Mouse (Mus musculus): Measurements from ENCODE around the gene Trim2. TPM values are rescaled to one million over a fixed set of nuclear protein-coding genes. Genes with fewer than 3 reads are reported as not detected.

Trim2 gene
- total and polyA plus RNA-seq, 3 experiments = 2.4 to 3.3 (median 2.5) TPM

DNA sequence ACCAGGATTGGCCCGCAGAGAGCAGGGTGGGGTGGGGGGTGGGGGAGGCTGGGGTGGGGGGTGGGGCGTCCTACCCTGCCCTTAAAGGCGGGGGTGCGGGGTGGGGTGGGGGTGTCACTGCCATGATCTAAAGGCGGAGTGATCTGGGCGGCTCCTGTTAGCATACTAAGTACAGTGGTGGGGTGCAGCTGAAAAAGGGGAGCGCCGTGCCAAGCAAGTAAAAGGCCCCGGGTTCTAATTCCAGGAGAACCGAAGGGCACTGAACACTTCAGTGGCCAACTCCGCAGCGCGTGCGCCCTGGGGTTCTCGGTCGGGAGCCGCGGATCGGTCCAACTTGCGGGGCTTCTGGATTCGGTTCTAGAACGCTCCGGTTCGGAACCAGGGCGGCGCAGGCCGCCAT is 151.5 kb downstream of the Trim2 start:
- no peaks in the 10 kb centered on the region for H3K27me3 ChIP-seq (replicated peaks)
- in situ Hi-C loops (cut with MboI; ENCODE audit: low pct_ligation_motif_present, low pct_unique_long_range_greater_than_20kb, low sequenced_read_pairs) (loop anchor here (25.0 kb wide), 1 partner anchor 382 kb away; no protein-coding TSS in a partner anchor), dilution Hi-C loops (cut with MboI; ENCODE audit: extremely low pct_ligation_motif_present, extremely low pct_unique_long_range_greater_than_20kb, low sequenced_read_pairs) (no loop called here)
- H3K27ac ChIP-seq (ENCODE audit: insufficient read depth, low read depth) = peak overlapping the region; percentile 62
- H3K4me3 ChIP-seq (replicated peaks in 1 of 3; ENCODE audit: low read depth in 2 of 3, low read length in 2 of 3, poor library complexity in 1 of 3) = peak overlapping the region; percentile 48 to 74 (median 73)
- H3K79me2 ChIP-seq (replicated peaks; ENCODE audit: control insufficient read depth, extremely low read depth, insufficient read depth, poor library complexity, severe bottlenecking) = peaks cover 3% of the 10 kb centered on the region
- peak; percentile 79 for TF ChIP-seq NRF1 (IDR thresholded peaks at IDR 0.05; ENCODE audit: low read depth, low read length)
- no peak for TF ChIP-seq MEF2A (IDR thresholded peaks at IDR 0.05; ENCODE audit: borderline replicate concordance, low read depth, low read length)
- TF ChIP-seq JUND (conservative IDR thresholded peaks at IDR 0.05; ENCODE audit: low read depth, low read length) = no peak
- peak; percentile 69; the same call in 1 of the 2 replicates for TF ChIP-seq CHD2 (IDR thresholded peaks at IDR 0.05; ENCODE audit: low read length)
- peak overlapping the region; percentile 86 for H3K9ac ChIP-seq (ENCODE audit: insufficient read depth, low read depth)
- peak; percentile 72 for DNase-seq (ENCODE audit: extremely low read depth)
- peaks cover 5% of the 10 kb centered on the region for H3K9me3 ChIP-seq (replicated peaks; ENCODE audit: low read length)
- H3K4me1 ChIP-seq (ENCODE audit: control insufficient read depth in 1 of 2, insufficient read depth in 2 of 2) = peaks cover 4 to 43% of the 10 kb centered on the region in 2 experiments; a peak in 3 of 4 replicates
- H3K4me2 ChIP-seq (ENCODE audit: insufficient read depth, low read depth, poor library complexity, severe bottlenecking) = peak overlapping the region; percentile 74
- H3K36me3 ChIP-seq (replicated peaks in 1 of 2; ENCODE audit: control insufficient read depth in 1 of 2, insufficient read depth in 1 of 2, low read length in 1 of 2) = peaks cover 0 to 12% of the 10 kb centered on the region in 2 experiments

DNA sequence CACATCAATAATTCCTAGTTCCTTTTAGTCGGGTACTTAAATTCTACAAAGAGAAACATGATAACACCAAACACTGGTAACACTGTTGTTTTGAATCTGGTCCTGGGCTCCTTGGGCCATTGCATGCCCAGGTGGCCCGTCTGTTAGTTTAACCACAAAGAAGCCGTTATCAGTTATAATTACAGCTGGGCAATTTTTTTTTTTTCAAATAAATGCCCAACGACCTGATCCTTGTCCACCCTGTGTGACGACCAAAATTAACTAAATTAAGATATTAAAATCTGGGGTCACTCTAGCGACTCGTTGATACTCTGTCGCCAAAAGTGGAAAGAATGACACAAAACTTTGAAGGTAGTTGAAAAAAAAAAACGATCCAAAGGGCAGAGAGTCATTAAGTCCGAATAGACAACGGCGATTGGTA is 151.9 kb downstream of the Trim2 start:
- in situ Hi-C loops (cut with MboI; ENCODE audit: low pct_ligation_motif_present, low pct_unique_long_range_greater_than_20kb, low sequenced_read_pairs) = loop anchor here (25.0 kb wide), 1 partner anchor 383 kb away; no protein-coding TSS in a partner anchor
- Histone ChIP-seq H3K4me3 (replicated peaks in 1 of 3; ENCODE audit: low read depth in 2 of 3, low read length in 2 of 3, poor library complexity in 1 of 3) (peak overlapping the region; percentile 42 to 74 (median 73)), H3K27ac (ENCODE audit: insufficient read depth, low read depth) (no peak overlapping the region), H3K79me2 (replicated peaks; ENCODE audit: control insufficient read depth, extremely low read depth, insufficient read depth, poor library complexity, severe bottlenecking) (peaks cover 3% of the 10 kb centered on the region), H3K4me2 (ENCODE audit: insufficient read depth, low read depth, poor library complexity, severe bottlenecking) (peak overlapping the region; percentile 74), H3K9me3 (replicated peaks; ENCODE audit: low read length) (peaks cover 7% of the 10 kb centered on the region), H3K27me3 (replicated peaks) (no peaks in the 10 kb centered on the region), H3K4me1 (ENCODE audit: control insufficient read depth in 1 of 2, insufficient read depth in 2 of 2) (peaks cover 4 to 43% of the 10 kb centered on the region in 2 experiments; a peak in 3 of 4 replicates), H3K9ac (ENCODE audit: insufficient read depth, low read depth) (peak overlapping the region; percentile 86), H3K36me3 (replicated peaks in 1 of 2; ENCODE audit: control insufficient read depth in 1 of 2, insufficient read depth in 1 of 2, low read length in 1 of 2) (peaks cover 0 to 11% of the 10 kb centered on the region in 2 experiments)
- DNase-seq (ENCODE audit: extremely low read depth) = no peak
- dilution Hi-C loops (cut with MboI; ENCODE audit: extremely low pct_ligation_motif_present, extremely low pct_unique_long_range_greater_than_20kb, low sequenced_read_pairs) = no loop called here
- TF ChIP-seq TBP (conservative IDR thresholded peaks at IDR 0.05; ENCODE audit: low read depth, low read length) (0 out of 2 replicates have a peak, but pooled peaks have one; percentile 7), JUN (IDR thresholded peaks at IDR 0.05; ENCODE audit: insufficient read depth, low read depth, low read length) (peak; percentile 58), ZNF384 (IDR thresholded peaks at IDR 0.05; ENCODE audit: low read depth, low read length) (peak; percentile 89), SMC3 (IDR thresholded peaks at IDR 0.05; ENCODE audit: low read depth, low read length) (no peak)

DNA sequence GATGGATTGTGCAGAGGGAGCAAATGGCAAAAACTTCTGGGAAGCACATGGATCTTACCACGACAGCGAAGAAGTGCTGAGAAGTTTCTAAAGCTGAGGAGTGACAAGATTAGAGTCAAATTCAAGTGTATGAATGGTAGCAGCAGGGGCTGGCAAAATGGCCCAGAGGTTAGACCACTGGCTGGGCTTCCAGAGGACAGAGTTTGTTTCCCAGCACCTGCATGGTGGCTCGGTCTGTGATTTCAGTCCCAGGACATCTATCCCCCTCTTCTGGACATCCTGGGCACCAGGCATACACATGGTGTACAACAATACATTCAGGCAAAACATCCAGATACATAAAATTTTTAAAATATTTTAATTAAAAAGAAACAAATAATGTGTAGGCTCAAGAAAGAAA is 156.8 kb downstream of the Trim2 start:
- in situ Hi-C loops (cut with MboI; ENCODE audit: low pct_ligation_motif_present, low pct_unique_long_range_greater_than_20kb, low sequenced_read_pairs) = loop anchor here (25.0 kb wide), 1 partner anchor 387 kb away; no protein-coding TSS in a partner anchor

More for the DNA sequence above, 156.8 kb downstream of the Trim2 start:
- H3K9me3 ChIP-seq (replicated peaks; ENCODE audit: low read length) = peaks cover 10% of the 10 kb centered on the region
- H3K36me3 ChIP-seq (replicated peaks in 1 of 2; ENCODE audit: control insufficient read depth in 1 of 2, insufficient read depth in 1 of 2, low read length in 1 of 2) = peaks cover 0 to 15% of the 10 kb centered on the region in 2 experiments
- H3K27me3 ChIP-seq (replicated peaks) = no peaks in the 10 kb centered on the region
- no peak for TF ChIP-seq RCOR1 (conservative IDR thresholded peaks at IDR 0.05; ENCODE audit: low read depth, low read length)
- TF ChIP-seq NRF1 (IDR thresholded peaks at IDR 0.05; ENCODE audit: low read depth, low read length) = no peak
- TF ChIP-seq POLR2AphosphoS2 (IDR thresholded peaks at IDR 0.05; ENCODE audit: low read depth, low read length) = no peak
- no peak for TF ChIP-seq GABPA (IDR thresholded peaks at IDR 0.05; ENCODE audit: insufficient replicate concordance, low read depth, low read length)
- no peak for TF ChIP-seq TBP (conservative IDR thresholded peaks at IDR 0.05; ENCODE audit: low read depth, low read length)
- TF ChIP-seq E2F4 (IDR thresholded peaks at IDR 0.05; ENCODE audit: insufficient replicate concordance, low read depth, low read length) = no peak
- no peak for TF ChIP-seq IRF4 (IDR thresholded peaks at IDR 0.05; ENCODE audit: low read depth, low read length)
- TF ChIP-seq MAFK (IDR thresholded peaks at IDR 0.05; ENCODE audit: insufficient replicate concordance, low read length) = no peak
- no peak for TF ChIP-seq ZKSCAN1 (IDR thresholded peaks at IDR 0.05; ENCODE audit: borderline replicate concordance, low read depth, low read length)
- TF ChIP-seq RAD21 (IDR thresholded peaks at IDR 0.05; ENCODE audit: low read depth, low read length) = no peak
- no peak for TF ChIP-seq MAZ (IDR thresholded peaks at IDR 0.05; ENCODE audit: low read depth, low read length)
- no peak for TF ChIP-seq ELF1 (IDR thresholded peaks at IDR 0.05; ENCODE audit: low read depth, low read length)
- no peak for TF ChIP-seq NELFE (IDR thresholded peaks at IDR 0.05; ENCODE audit: low read depth, low read length)
- TF ChIP-seq JUND (conservative IDR thresholded peaks at IDR 0.05; ENCODE audit: low read depth, low read length) = no peak
- TF ChIP-seq EP300 (IDR thresholded peaks at IDR 0.05; ENCODE audit: low read length) = no peak
- TF ChIP-seq MAX (IDR thresholded peaks at IDR 0.05; ENCODE audit: low read length) = no peak
- peaks cover 3% of the 10 kb centered on the region for H3K79me2 ChIP-seq (replicated peaks; ENCODE audit: control insufficient read depth, extremely low read depth, insufficient read depth, poor library complexity, severe bottlenecking)
- no peak for DNase-seq (ENCODE audit: extremely low read depth)
- H3K4me2 ChIP-seq (ENCODE audit: insufficient read depth, low read depth, poor library complexity, severe bottlenecking) = no peak overlapping the region
- H3K9ac ChIP-seq (ENCODE audit: insufficient read depth, low read depth) = no peak overlapping the region
- H3K4me1 ChIP-seq (ENCODE audit: control insufficient read depth in 1 of 2, insufficient read depth in 2 of 2) = peaks cover 0 to 23% of the 10 kb centered on the region in 2 experiments; a peak in 2 of 4 replicates
- no peak overlapping the region for H3K4me3 ChIP-seq (replicated peaks in 1 of 3; ENCODE audit: low read depth in 2 of 3, low read length in 2 of 3, poor library complexity in 1 of 3)
- dilution Hi-C loops (cut with MboI; ENCODE audit: extremely low pct_ligation_motif_present, extremely low pct_unique_long_range_greater_than_20kb, low sequenced_read_pairs) = no loop called here
- no peak overlapping the region for H3K27ac ChIP-seq (ENCODE audit: insufficient read depth, low read depth)

Data from CH12.LX (cell line).